Mouse (Mus musculus) heart, embryonic 10.5 days (tissue): ENCODE measurements at regions not wholly inside any gene's neighbourhood (a gene's known extent, or its start where the extent isn't known, plus 50 kb on each side); places are given as distances from the start of the nearest gene placed in this dataset.

ENCODE experiments used
- DNase-seq: peaks from one replicate; pipeline ENCODE4 v3.0.0-alpha.2; 2017; ENCODE audit warnings: low spot score
- H3K27ac ChIP-seq: fragments of 300-500 bp; sonication (generic); 2 replicates; pipeline ENCODE4 v1.5.1; 2016; ENCODE audit warnings: mild to moderate bottlenecking
- H3K27me3 ChIP-seq: fragments of 300-500 bp; sonication (generic); 2 replicates; pipeline ENCODE4 v1.6.1; 2016; ENCODE audit warnings: mild to moderate bottlenecking; ENCODE audit not compliant: poor library complexity, insufficient read depth, severe bottlenecking
- H3K36me3 ChIP-seq: fragments of 300-500 bp; sonication (generic); 2 replicates; pipeline ENCODE4 v1.6.1; 2016; ENCODE audit warnings: mild to moderate bottlenecking, moderate library complexity
- H3K4me1 ChIP-seq: fragments of 300-500 bp; sonication (generic); 2 replicates; pipeline ENCODE4 v1.6.1; 2016; ENCODE audit warnings: mild to moderate bottlenecking
- H3K4me3 ChIP-seq: fragments of 300-500 bp; sonication (generic); 2 replicates; pipeline ENCODE4 v1.5.1; 2016; ENCODE audit warnings: mild to moderate bottlenecking, moderate library complexity
- H3K9me3 ChIP-seq: fragments of 300-500 bp; sonication (generic); 2 replicates; pipeline ENCODE4 v1.6.1; 2016; ENCODE audit warnings: mild to moderate bottlenecking, moderate library complexity
- WGBS: fragments of 180-500 bp; shearing (Covaris S2); methylation state at CpG from one replicate; pipeline ENCODE4 v1.1.7; 2016; 5-methylcytosine and 5-hydroxymethylcytosine counted together

- WGBS: 66% methylated on average over 23 of the region's 23 CpGs
- no peak for DNase-seq
- no peak overlapping the region for H3K27ac ChIP-seq
- no peaks in the 10 kb centered on the region for H3K4me1 ChIP-seq
- H3K27me3 ChIP-seq: no peaks in the 10 kb centered on the region
- no peak overlapping the region for H3K4me3 ChIP-seq
- no peaks in the 10 kb centered on the region for H3K9me3 ChIP-seq
- no peaks in the 10 kb centered on the region for H3K36me3 ChIP-seq
Measured at GRCm38 (mm10) chr8:92231326-92232225, 125.8 kb upstream of the Irx5 start.

- no peak for DNase-seq
- no peak overlapping the region for H3K27ac ChIP-seq
Measured at GRCm38 (mm10) chr8:92229526-92229925, 127.9 kb upstream of the Irx5 start.

GRCm38 (mm10) chr8:92224929-92225328, 132.5 kb upstream of the Irx5 start:
- Histone ChIP-seq H3K9me3 (no peaks in the 10 kb centered on the region; the same call in 1 of the 2 replicates), H3K27me3 (no peaks in the 10 kb centered on the region), H3K4me1 (no peaks in the 10 kb centered on the region), H3K4me3 (no peak overlapping the region), H3K27ac (no peak overlapping the region), H3K36me3 (no peaks in the 10 kb centered on the region)
- WGBS: 86% methylated on average over 3 of the region's 3 CpGs
- no peak for DNase-seq

More at GRCm38 (mm10) chr8:92229526-92229925, 127.9 kb upstream of the Irx5 start:
- Histone ChIP-seq H3K9me3 (no peaks in the 10 kb centered on the region; the same call in 1 of the 2 replicates), H3K4me3 (no peak overlapping the region), H3K4me1 (no peaks in the 10 kb centered on the region), H3K36me3 (no peaks in the 10 kb centered on the region), H3K27me3 (no peaks in the 10 kb centered on the region)
- WGBS: 76% methylated on average over 2 of the region's 2 CpGs

GRCm38 (mm10) chr8:92222992-92223391, 134.4 kb upstream of the Irx5 start:
- H3K27ac ChIP-seq: no peak overlapping the region
- DNase-seq: no peak
- no peaks in the 10 kb centered on the region for H3K4me1 ChIP-seq
- no peaks in the 10 kb centered on the region; the same call in 1 of the 2 replicates for H3K9me3 ChIP-seq
- H3K27me3 ChIP-seq: no peaks in the 10 kb centered on the region
- 36% methylated on average over 3 of the region's 3 CpGs for WGBS
- no peaks in the 10 kb centered on the region for H3K36me3 ChIP-seq
- H3K4me3 ChIP-seq: no peak overlapping the region

- H3K4me1 ChIP-seq: no peaks in the 10 kb centered on the region
- no peak overlapping the region for H3K4me3 ChIP-seq
- H3K36me3 ChIP-seq: no peaks in the 10 kb centered on the region
- DNase-seq: no peak
- H3K27me3 ChIP-seq: peaks cover 4% of the 10 kb centered on the region; the same call in 1 of the 2 replicates
- WGBS: 79% methylated on average over 9 of the region's 9 CpGs
- no peaks in the 10 kb centered on the region for H3K9me3 ChIP-seq
- H3K27ac ChIP-seq: no peak overlapping the region
Measured at GRCm38 (mm10) chr8:92219181-92219890, 138.1 kb upstream of the Irx5 start.

GRCm38 (mm10) chr8:92217521-92217920, 139.9 kb upstream of the Irx5 start:
- 83% methylated on average over 2 of the region's 2 CpGs for WGBS
- DNase-seq: no peak
- no peaks in the 10 kb centered on the region for H3K9me3 ChIP-seq
- no peaks in the 10 kb centered on the region for H3K4me1 ChIP-seq
- no peaks in the 10 kb centered on the region for H3K36me3 ChIP-seq
- no peak overlapping the region for H3K4me3 ChIP-seq
- peaks cover 4% of the 10 kb centered on the region; the same call in 1 of the 2 replicates for H3K27me3 ChIP-seq
- no peak overlapping the region for H3K27ac ChIP-seq

GRCm38 (mm10) chr8:92216176-92216575, 141.2 kb upstream of the Irx5 start:
- no peak for DNase-seq
- H3K36me3 ChIP-seq: no peaks in the 10 kb centered on the region
- no peaks in the 10 kb centered on the region for H3K4me1 ChIP-seq
- WGBS: 5% methylated on average over 4 of the region's 5 CpGs
- H3K27me3 ChIP-seq: peaks cover 4% of the 10 kb centered on the region; the same call in 1 of the 2 replicates
- no peaks in the 10 kb centered on the region for H3K9me3 ChIP-seq
- no peak overlapping the region for H3K4me3 ChIP-seq
- H3K27ac ChIP-seq: no peak overlapping the region

GRCm38 (mm10) chr8:92212786-92213535, 144.5 kb upstream of the Irx5 start:
- no peak for DNase-seq
- Histone ChIP-seq H3K27me3 (peaks cover 4% of the 10 kb centered on the region), H3K27ac (no peak overlapping the region), H3K9me3 (no peaks in the 10 kb centered on the region), H3K4me1 (peaks cover 6% of the 10 kb centered on the region), H3K36me3 (no peaks in the 10 kb centered on the region), H3K4me3 (no peak overlapping the region)
- WGBS: 83% methylated on average over 14 of the region's 14 CpGs

- Histone ChIP-seq H3K36me3 (no peaks in the 10 kb centered on the region), H3K4me3 (no peak overlapping the region), H3K9me3 (no peaks in the 10 kb centered on the region), H3K4me1 (peaks cover 6% of the 10 kb centered on the region), H3K27ac (no peak overlapping the region), H3K27me3 (peaks cover 16% of the 10 kb centered on the region)
- no peak for DNase-seq
- 51% methylated on average over 5 of the region's 5 CpGs for WGBS
Measured at GRCm38 (mm10) chr8:92209081-92209480, 148.3 kb upstream of the Irx5 start.

GRCm38 (mm10) chr8:92195635-92196034, 161.8 kb upstream of the Irx5 start:
- Histone ChIP-seq H3K27ac (no peak overlapping the region), H3K4me1 (no peaks in the 10 kb centered on the region), H3K36me3 (no peaks in the 10 kb centered on the region), H3K4me3 (no peak overlapping the region), H3K27me3 (0 out of 2 replicates have a peak, but pooled peaks cover 10% of the 10 kb centered on the region), H3K9me3 (no peaks in the 10 kb centered on the region)
- DNase-seq: no peak
- 91% methylated on average over 8 of the region's 8 CpGs for WGBS

- H3K27ac ChIP-seq: no peak overlapping the region
- 76% methylated on average over 14 of the region's 14 CpGs for WGBS
- H3K27me3 ChIP-seq: 0 out of 2 replicates have a peak, but pooled peaks cover 10% of the 10 kb centered on the region
- no peaks in the 10 kb centered on the region for H3K4me1 ChIP-seq
- H3K9me3 ChIP-seq: no peaks in the 10 kb centered on the region
- H3K4me3 ChIP-seq: no peak overlapping the region
- no peaks in the 10 kb centered on the region for H3K36me3 ChIP-seq
- DNase-seq: no peak
Measured at GRCm38 (mm10) chr8:92194065-92194464, 163.4 kb upstream of the Irx5 start.

- DNase-seq: no peak
- Histone ChIP-seq H3K36me3 (no peaks in the 10 kb centered on the region), H3K4me3 (no peak overlapping the region), H3K27me3 (0 out of 2 replicates have a peak, but pooled peaks cover 10% of the 10 kb centered on the region), H3K27ac (no peak overlapping the region), H3K4me1 (no peaks in the 10 kb centered on the region), H3K9me3 (no peaks in the 10 kb centered on the region)
- WGBS: 79% methylated on average over 16 of the region's 16 CpGs
Measured at GRCm38 (mm10) chr8:92190261-92191025, 167.0 kb upstream of the Irx5 start.
